Mouse (Mus musculus) cerebellum, postnatal 4 days (tissue): ENCODE results near the gene Slc16a10.

Experiments used
- DNase-seq, 2 experiments: peaks; one replicate each; pipeline ENCODE4 v3.0.0; 2022; ENCODE audit warnings: low spot score in 2 of 2, mixed read lengths in 1 of 2

The Slc16a10 gene

GRCm38 (mm10) chr10:40069270-40069669, 72.8 kb downstream of the Slc16a10 start:
- DNase-seq = no peak

- no peak for DNase-seq
Observed at GRCm38 (mm10) chr10:40068595-40068994, 73.5 kb downstream of the Slc16a10 start.

DNA sequence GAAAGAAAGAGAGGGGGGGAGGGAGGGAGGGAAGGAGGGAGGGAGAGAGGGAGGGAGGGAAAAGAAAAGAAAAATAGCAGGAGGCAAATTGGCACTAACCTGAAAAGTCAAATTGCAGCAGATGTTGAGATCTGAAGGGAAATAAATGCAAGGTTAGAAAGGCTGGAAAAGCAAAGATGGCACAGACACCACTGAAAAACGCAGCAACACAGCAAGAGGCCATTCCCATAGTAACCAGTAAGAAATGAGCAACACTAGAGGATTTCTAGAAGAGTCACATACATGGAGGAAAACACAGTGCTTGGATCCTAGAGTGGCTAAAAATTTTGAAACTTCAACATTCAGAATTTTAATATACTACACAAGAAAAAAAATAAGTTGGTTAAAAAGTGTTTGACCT, 74.5 kb downstream of the Slc16a10 start:
- no peak for DNase-seq

GRCm38 (mm10) chr10:40067071-40067470, 75.0 kb downstream of the Slc16a10 start:
- DNase-seq = no peak

DNA sequence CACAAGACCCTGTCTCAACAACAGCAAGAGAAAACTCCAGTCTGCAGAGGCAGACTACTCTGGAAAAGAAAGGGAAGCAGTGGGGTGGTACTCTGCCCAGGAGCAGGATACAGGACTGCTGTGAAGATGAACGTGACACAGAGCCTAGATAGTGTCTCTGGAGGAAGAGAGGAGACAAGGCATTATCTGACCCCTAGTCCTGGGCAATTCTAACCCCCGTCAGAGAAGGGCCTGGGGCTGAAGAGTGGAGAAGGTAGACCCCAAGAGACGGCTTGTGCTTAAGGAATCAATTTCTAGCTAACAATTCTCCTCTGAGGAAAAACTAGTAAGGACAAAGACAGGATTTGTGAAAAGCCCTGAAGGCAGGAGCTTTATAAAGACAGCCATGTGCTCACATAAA, 76.7 kb downstream of the Slc16a10 start:
- DNase-seq = no peak

DNA sequence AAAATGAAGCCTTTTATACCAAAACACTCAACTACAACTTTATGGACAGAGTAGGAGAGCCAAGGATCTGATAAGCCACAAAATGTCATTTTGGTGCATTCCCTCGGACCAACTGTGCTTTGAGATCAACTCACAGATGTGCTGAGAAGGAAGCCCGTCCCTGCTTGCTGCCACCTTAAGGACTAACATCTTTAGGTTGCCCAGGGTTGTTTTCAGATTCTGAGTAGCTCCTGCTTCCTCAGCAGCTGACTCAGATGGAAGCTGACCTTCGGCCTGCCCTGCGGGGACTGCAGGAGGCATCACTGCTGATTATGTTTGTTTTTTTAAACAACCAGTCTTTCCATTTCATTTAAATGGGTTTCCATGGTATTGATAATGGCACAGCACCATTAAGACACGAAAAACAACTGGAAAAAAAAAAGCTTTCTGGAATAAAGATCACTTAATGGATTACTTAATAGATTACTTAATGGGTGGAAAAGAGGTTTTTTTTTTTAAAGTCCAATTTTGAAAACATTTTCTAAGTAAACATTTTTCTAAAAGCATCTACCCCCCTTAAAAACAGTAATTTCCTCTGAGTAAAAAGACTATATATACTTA, 78.7 kb downstream of the Slc16a10 start:
- DNase-seq = no peak

DNA sequence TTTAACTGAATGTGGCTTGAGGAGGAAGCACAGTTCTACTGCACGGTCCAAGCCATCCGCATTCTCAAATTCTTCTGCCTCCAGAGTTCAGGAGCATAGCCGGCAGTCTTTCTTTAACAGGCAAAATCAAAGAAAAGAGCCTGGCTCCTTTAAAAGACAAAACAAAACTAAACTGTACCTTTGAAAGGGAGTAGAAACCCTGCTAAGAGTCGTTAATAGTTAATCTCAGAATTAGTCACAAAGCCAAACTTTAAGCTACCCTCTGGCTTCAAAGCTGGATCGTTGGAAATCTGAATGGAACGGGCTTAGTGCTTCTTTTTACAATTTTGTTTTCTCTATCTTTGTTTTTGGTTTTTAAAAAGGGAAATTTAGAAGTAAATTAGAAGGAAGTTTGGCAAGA, 79.2 kb downstream of the Slc16a10 start:
- DNase-seq = no peak

DNA sequence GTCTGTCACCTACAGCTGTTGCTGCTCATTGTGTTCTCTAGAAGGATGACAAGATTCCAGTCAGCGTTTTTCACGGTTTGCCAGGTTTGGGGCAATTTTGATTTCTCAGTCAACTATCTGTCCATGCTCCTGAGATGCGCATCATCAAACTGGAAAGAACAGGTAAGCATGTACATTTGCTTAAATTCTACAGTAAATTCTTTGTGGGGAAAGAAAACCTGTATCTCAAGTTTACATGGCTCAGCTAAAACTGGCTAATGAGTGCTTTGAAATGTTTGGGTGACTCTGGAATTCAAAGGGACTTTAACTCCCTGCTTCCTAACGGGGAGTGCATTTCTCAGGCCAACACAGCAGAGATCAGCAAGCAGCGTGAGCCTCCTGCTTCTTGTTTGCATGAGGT, 80.1 kb downstream of the Slc16a10 start:
- no peak for DNase-seq

GRCm38 (mm10) chr10:40058786-40059120, 83.3 kb downstream of the Slc16a10 start:
- no peak for DNase-seq

DNA sequence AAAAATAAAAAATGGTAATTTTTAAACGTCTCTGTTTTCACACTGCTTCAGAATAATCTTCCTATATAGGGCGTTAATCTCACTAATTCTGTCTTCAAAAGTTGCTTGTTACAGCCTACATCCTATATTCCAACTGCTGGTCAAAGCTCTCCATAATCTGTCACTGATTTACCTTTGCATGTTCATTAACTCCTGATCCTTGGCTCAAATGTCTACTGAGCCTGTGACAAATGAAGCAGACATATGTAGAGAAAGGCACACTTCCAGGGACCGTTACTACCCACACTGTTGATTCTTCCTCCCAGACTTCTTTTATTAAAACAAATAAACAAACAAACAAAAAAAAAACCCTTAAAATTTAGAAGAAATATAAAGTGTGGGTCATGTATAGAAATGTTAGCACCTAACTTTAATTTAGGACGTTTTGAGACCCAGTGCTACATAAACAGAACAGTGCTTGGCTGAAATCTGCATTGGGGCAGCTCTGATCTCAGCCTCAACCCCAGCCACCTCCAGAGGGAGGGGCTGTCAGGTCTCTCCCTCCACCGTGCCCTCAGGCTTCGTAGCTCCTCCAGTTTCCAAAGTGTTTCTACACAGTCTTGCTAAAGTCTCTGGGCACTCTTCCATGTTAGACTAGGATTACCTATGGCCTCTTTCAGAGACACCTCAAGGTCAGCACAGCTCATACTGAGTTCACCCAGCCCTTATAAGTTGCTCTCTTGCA, 83.8 kb downstream of the Slc16a10 start:
- DNase-seq = no peak

- no peak for DNase-seq
Observed at GRCm38 (mm10) chr10:40057615-40058014, 84.4 kb downstream of the Slc16a10 start.

- no peak for DNase-seq
Observed at GRCm38 (mm10) chr10:40054455-40054854, 87.6 kb downstream of the Slc16a10 start.

- DNase-seq = no peak
Observed at GRCm38 (mm10) chr10:40053896-40054295, 88.2 kb downstream of the Slc16a10 start.

DNA sequence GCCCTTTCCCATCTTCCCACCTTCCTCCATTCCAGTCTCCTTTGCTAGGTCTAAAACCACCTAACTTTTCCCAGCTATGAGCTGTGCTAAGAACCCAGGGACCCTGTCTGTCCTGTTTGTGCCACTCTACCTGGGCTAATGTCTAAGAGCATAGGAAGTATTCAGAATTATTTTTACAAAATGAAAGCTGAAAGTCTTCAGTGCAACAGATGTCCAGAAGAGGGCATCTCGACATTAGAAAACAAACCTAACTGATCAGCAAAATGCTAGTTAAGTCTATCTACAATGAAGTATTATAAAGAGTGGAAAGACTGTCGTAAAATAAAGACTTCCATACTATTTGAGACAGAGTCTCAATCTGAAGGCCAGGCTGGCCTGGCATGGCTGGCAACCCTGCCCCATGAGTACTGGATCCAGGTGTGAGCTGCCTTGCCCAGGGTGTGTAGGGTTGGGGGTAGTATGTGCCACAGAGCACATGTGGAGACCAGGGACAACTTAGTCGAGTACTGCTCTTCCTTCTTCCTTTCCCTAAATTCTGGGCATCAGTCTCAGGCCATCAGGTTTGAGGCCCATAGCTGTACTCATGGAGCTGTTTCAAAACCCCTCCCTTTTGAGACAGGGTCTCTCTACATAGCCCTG, 88.7 kb downstream of the Slc16a10 start:
- DNase-seq = no peak

DNA sequence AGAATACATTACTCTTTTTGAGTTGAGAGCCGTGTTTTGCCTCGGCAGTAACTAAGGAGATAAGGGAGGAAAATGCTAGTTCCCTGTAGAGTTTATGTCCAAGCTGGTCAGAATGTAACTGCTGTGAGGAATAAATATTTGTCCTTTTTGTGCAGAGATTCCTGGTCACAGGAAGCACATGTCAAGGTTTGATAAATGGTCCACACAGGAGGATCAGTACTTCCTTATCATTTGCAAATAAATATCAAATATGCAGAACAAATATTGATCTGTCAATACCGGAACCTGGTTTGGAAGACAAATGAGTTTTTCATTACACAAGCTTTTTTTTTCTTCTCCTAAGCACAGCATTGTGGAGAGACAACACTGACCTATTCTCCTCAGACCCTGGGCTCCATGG, 90.1 kb downstream of the Slc16a10 start:
- no peak for DNase-seq

DNA sequence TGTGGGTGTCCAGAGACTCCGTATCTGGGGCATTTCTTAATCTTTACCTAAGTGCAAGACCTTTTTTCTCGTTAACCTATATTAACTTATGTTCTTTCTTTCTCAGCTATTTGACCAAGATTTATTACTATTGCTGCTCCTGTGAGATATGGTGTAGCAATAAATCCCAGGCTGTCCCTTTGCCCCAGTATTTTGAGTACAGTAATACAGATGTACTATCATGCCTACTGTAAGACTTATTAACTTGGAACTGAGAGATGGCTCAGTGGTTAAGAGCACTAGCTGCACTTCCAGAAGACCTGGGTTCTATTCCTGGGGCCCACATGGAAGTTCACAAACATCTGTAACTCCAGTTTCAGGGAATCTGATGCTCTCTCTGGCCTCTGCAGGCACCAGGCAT, 91.3 kb downstream of the Slc16a10 start:
- no peak for DNase-seq

DNA sequence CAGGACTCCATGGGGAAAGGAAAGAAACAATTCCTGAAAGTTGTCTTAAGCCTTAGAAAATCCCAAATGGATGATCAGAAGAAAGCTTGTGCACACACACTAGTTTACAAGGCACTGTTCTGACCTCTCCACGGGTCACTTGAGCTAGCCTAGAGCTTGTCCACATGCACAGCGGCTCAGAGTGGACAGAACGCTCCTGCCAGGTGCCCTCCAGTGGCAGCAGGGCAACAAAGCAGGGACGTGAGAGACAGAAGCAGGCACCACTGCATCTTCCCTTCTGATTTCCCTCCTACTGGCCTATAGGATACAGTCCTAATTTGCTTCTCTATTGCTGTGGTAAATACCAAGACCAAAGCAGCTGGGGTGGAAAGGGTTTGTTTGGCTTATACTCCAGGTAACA, 100.7 kb downstream of the Slc16a10 start:
- DNase-seq = no peak

GRCm38 (mm10) chr10:40036686-40037560, 105.1 kb downstream of the Slc16a10 start:
- peak in 1 of 2 experiments; percentile 25 for DNase-seq

GRCm38 (mm10) chr10:40034956-40035355, 107.1 kb downstream of the Slc16a10 start:
- DNase-seq = no peak

DNA sequence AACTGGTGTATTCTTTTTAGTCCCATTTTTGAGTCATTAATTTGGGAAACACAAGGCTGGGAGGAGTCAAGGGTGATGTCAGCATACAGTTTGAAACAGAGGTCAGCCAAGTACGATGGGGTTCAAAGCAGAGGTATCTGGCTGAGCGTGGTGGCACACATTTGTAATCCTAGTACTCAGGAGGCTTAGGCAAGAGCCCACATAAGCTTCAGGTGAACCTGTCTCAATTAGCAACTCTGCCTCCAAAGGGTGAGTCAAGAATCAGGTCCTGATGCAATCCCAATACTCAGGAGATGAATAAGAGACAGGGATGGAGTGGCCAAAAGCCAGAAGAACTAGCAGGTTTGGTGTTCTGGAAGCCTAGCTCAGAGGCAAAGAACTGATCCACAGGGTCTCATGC, 109.2 kb downstream of the Slc16a10 start:
- no peak for DNase-seq

DNA sequence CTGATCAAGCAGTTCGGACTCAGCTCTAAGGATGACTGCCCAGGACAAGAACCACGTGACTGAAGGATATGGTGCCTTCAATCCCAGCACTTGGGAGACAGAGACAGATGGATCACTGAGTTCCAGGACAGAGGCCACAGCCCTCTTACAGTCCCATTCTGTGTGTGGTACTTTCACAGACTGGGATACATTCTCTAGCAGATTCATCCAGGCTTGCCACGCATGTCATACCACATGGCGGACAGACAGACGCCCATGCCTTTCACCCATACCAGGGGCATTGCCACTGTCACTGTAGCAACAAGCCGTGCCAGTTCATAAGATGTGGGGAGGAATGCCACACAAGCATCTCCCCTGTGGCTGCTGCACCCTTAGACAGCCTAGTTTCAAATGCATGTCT, 111.3 kb downstream of the Slc16a10 start:
- no peak for DNase-seq

DNA sequence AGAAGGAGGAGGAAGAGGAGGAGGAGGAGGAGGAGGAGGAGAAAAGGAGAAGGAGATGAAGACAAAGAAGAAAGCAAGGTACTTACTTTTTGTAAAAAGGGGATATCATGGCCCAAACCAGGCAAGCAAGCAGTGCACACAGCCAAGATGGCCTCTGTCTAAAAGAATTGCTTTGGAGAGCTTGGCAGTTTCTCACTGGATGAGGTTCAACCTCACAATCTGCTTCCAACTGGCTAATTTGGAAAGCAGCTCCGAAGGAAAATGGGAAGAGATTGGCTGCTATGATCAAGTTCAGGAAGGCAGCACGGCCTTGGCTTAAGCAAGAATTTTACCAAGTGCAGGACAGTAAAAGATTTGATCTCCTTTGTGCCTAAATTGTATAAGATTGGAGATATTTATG, 112.4 kb downstream of the Slc16a10 start:
- DNase-seq = no peak
